Mouse (Mus musculus): ENCODE results near the gene Sptan1.
"Not testable (repeated sequence)": the region's sequence is repeated elsewhere in the genome, so short reads cannot be mapped to it uniquely, and the experiment has no call there.

The Sptan1 gene

DNA sequence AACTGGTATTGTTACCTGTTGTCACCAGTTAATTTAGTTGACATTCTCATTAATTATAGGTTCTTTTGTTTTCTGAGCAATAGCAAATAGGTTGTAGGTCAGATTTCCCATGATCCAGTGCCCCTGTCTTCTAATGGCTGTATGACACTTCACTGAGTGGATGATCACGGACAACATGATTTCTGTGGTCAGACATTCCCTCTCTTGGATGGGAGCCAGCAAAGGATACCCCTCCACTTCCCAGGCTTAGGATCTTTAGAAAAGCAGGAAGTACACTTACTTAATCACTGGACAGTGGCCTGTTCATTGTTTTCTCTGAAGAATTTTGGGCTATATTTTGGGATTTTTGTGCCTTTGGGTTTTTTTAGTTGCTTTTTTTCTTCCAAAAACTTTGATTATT is 43.7 kb downstream of the Sptan1 start:
- DNase-seq (ENCODE audit: low read depth, low spot score), result no peak

- no peak for DNase-seq (ENCODE audit: low read depth, low spot score)
Measured at GRCm38 (mm10) chr2:30010840-30011281, 45.5 kb downstream of the Sptan1 start.

- no peak for DNase-seq (ENCODE audit: low read depth, low spot score)
Measured at GRCm38 (mm10) chr2:30014326-30014966, 49.1 kb downstream of the Sptan1 start.

GRCm38 (mm10) chr2:30025454-30025853 is 60.1 kb downstream of the Sptan1 start:
- no peak for DNase-seq (ENCODE audit: low read depth, low spot score)

GRCm38 (mm10) chr2:30026997-30027396 is 61.6 kb downstream of the Sptan1 start:
- no peak for DNase-seq (ENCODE audit: low read depth, low spot score)

DNA sequence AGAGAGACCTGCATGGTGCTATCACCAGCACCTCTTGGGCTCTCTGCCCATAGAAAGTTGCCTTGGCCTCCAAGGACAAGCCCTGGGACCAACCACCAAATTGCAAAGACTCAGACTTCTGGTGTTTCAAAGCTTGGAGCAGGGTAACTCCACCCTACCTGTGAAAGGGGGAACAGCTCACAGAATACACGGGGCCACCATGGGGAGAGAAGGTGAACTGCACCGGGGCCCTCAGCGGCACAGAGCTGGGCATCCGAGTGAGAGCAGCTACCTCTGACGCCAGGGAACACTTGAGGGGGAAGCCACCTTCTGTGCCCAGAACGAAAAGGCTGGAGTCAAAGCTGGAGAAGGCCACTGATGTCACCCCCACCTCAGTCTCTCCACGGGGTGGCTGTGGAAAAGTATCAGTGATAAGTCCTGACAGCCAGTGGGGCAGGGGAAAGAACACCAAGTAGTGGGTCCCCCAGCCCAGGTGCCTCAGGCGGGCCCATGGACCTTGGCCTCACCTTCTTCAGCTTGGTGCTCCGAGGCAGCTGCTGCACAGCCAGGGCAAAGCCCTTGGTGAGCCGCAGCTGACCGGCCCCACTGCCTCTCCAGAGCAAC is 67.0 kb downstream of the Sptan1 start:
- DNase-seq (ENCODE audit: low read depth, low spot score), result no peak

DNA sequence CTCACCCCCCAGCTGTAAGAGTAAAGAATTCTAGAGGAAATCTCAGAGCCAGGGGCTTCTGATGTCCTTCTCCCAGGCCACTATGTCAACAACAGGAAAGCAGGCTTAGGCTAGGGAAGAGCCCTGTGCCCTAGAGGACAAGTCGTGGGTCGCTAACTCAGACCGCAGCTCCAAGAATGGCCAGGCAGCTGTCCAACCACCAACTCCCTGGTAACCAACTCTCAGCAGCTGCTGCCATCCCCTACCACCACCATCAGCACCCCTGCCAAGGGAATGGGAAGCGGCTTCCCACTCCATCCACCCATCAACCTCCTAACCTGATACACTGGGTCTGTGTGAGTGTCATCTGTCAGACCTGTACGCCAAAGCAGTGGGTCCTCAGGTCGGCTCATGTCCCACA is 67.6 kb downstream of the Sptan1 start:
- DNase-seq (ENCODE audit: low read depth, low spot score), result no peak

- no peak for DNase-seq (ENCODE audit: low read depth, low spot score)
Measured at GRCm38 (mm10) chr2:30037762-30038161, 72.4 kb downstream of the Sptan1 start.

- no peak for DNase-seq (ENCODE audit: low read depth, low spot score)
Measured at GRCm38 (mm10) chr2:30038370-30038769, 73.0 kb downstream of the Sptan1 start.

DNA sequence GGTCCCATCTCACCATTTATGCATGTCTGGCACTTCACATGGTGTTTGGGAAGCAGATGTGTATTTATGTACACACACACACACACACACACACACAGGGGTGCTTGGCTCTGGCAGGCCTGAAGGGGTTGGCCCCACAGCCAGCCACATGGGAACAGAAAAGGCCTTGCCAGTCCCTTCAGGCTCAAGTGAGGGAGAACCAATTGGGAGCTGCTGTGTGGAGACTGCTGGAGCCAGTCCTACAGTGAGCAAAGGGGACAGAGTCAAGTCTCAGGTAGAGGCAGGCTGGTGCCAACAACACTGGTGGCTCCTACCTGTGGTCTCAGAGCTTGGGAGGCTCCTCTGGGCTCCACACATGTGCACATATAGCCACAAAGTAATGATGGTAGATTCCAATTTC is 74.3 kb downstream of the Sptan1 start:
- DNase-seq (ENCODE audit: low read depth, low spot score), result no peak

GRCm38 (mm10) chr2:30042445-30042844 is 77.1 kb downstream of the Sptan1 start:
- DNase-seq (ENCODE audit: low read depth, low spot score), result peak; percentile 85

- no peak for DNase-seq (ENCODE audit: low read depth, low spot score)
Measured at GRCm38 (mm10) chr2:30044550-30044949, 79.2 kb downstream of the Sptan1 start.

DNA sequence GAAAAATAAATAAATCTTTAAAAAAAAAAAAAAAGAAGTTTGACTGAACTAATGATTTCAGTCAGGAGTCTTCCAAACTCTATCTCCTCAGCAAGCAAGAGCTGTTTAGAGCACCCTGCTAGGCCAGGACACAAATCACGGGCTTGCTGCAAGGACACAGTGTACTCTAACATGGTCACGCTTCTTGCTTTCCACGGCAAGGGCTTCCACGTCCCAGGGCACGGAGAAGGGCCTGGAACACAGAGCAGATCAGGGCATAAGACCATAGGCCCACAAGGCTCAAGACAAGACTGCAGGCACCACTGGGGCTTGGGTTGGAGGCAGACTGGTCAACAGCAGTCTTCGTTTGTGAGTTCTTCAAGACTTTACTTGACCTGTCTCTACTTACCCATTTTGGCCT is 81.8 kb downstream of the Sptan1 start:
- no peak for DNase-seq (ENCODE audit: low read depth, low spot score)

DNA sequence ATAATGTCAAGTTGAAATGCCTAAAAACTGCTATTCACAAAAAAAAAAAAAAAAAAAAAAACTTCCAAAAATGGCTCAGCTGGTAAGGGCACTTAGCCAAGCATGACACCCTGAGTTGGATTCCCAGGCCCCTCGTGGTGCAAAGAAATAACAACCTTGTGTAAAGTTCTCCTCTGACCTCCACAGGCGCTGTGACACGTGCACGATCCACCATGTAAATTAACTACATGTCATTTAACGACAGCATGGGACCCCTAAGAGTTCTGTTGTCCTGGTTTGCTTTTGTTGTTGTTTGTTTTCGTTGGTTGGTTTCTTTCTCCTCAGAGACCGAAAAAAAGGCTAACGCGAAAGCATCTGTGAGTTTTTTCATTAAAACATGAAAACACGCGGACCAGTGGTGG is 82.7 kb downstream of the Sptan1 start:
- no peak for DNase-seq (ENCODE audit: low read depth, low spot score)

GRCm38 (mm10) chr2:30048699-30049388 is 83.5 kb downstream of the Sptan1 start, which contains the start of gene Wdr34:
Gene Wdr34 (minus strand): TSS chr2:30048881.
- DNase-seq (ENCODE audit: low read depth, low spot score), result peak; percentile 87

GRCm38 (mm10) chr2:30049831-30050230 is 84.5 kb downstream of the Sptan1 start:
- DNase-seq (ENCODE audit: low read depth, low spot score), result no peak

GRCm38 (mm10) chr2:30051992-30052761 is 86.8 kb downstream of the Sptan1 start:
- no peak for DNase-seq (ENCODE audit: low read depth, low spot score)

DNA sequence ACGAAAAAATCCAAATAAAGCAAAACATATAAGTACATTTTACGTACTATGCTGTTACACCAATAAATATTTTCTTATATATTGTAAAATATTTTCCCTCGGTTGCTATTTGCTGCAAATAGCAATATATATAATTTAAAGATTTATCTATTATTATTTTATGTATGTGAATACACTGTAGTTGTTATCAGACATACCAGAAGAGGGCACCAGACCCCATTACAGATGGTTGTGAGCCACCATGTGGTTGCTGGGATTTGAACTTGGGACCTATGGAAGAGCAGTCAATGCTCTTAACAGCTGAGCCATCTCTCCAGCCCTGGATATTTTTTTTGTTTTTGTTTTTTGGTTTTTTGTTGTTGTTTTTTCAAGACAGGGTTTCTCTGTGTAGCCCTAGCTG is 90.0 kb downstream of the Sptan1 start:
- not testable (repeated sequence) for DNase-seq (ENCODE audit: low read depth, low spot score)

- no peak for DNase-seq (ENCODE audit: low read depth, low spot score)
Measured at GRCm38 (mm10) chr2:30056736-30057135, 91.4 kb downstream of the Sptan1 start.

GRCm38 (mm10) chr2:30057223-30057904 is 92.0 kb downstream of the Sptan1 start, which contains the start of gene Set:
Gene Set (plus strand): TSS chr2:30057378.
- DNase-seq (ENCODE audit: low read depth, low spot score), result peak; percentile 65

- DNase-seq (ENCODE audit: low read depth, low spot score), result no peak
Measured at GRCm38 (mm10) chr2:30058418-30058817, 93.1 kb downstream of the Sptan1 start.

Measured in WW6 (cell line).